Mouse (Mus musculus) adipocyte (in vitro differentiated cells): Measurements from ENCODE around the gene Igsf21.

Source experiments
- DNase-seq: peaks from one replicate; pipeline ENCODE4 v3.0.0-alpha.2; 2016; ENCODE audit warnings: low spot score

The Igsf21 gene

DNA sequence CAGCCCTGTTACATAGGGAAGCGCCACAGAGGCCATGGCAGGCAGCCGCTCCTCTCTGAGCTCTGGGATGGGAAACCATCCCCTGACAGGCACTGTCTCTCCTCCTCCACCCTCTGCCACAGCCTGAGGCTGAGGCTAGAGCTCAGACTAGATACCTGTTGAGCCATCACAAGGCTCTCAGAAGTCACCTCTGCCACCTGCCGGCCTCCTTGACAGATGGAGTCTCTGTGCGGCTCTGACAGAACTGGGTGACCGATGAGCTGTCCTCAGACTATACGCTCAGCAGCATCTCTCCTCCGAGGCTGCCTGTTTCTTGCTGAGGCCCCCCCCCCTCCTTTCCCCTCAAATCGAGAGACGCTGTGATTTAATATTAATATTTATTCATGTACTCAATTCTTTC is 49.9 kb downstream of the Igsf21 start:
- DNase-seq = no peak

DNA sequence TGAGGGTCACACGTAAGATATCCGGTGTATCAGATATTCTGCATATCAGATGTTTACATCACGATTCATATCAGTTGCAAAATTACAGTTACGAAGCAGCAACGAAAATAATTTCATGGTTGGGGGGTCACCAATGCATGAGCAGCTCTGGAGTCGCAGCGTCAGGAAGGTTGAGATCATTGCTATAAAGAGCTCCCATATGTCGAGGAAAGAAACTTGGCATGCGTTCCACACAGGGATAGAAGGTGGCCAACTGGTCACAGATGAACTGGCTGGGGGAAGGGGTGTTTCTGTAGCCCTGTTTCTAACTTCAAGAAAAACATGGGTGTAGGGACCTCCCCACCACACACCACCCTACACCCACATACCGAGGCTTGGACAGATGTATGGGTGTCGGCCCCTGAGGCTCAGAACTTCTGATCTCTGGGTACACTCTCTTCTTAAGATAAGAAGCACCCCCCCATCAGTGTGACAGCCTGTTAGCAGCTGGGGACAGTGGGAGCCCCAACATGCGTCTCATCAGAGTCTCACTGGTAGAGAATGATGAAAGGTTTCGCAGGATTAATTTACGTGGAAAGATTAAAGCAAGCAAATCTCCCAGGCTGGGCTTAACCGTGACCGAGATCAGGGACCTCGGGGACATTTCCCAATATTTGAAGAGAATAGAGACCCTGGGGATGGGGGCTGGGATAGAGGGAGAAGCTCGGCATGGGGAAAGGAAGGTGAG is 54.1 kb downstream of the Igsf21 start:
- no peak for DNase-seq

GRCm38 (mm10) chr4:140189601-140190000 is 57.0 kb downstream of the Igsf21 start:
- DNase-seq = no peak

DNA sequence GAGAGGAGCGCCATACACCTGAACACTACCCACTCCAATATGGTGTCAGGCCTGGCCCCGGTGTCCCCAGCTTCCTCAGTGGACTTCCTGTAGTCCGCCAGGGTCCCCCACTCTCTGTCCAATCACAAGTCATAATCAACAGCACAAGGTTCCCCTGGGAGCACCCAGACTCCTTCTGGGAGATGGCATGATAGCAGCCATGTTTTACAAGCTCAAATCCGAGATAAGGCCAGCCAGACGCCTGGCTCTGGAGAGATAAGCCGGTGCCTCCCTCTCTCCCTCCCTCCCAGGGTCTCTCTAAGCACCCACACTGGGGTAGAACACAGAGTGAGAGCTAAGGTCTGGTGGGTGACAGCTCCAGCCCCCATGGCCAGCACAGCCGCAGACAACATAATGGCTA is 58.0 kb downstream of the Igsf21 start:
- no peak for DNase-seq

- DNase-seq = no peak
Observed at GRCm38 (mm10) chr4:140187404-140188145, 59.0 kb downstream of the Igsf21 start.

- DNase-seq = no peak
Observed at GRCm38 (mm10) chr4:140179576-140179975, 67.0 kb downstream of the Igsf21 start.

DNA sequence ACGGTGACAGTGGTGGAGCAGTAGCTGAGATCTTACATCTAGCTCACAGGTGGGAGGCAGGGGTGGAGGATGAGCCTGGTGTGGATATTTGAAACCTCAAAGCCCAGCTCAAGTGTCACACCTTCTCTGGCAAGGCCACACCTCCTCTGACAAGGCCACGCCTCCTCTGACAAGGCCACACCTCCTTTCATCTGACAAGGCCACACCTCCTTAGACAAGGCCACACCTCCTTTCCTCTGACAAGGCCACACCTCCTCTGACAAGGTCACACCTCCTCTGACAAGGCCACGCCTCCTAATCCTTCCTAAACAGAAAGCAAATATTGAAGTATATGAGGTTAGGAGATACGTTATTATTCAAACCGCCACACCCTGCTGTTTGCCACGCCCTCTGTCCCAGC is 69.5 kb downstream of the Igsf21 start:
- DNase-seq = no peak

DNA sequence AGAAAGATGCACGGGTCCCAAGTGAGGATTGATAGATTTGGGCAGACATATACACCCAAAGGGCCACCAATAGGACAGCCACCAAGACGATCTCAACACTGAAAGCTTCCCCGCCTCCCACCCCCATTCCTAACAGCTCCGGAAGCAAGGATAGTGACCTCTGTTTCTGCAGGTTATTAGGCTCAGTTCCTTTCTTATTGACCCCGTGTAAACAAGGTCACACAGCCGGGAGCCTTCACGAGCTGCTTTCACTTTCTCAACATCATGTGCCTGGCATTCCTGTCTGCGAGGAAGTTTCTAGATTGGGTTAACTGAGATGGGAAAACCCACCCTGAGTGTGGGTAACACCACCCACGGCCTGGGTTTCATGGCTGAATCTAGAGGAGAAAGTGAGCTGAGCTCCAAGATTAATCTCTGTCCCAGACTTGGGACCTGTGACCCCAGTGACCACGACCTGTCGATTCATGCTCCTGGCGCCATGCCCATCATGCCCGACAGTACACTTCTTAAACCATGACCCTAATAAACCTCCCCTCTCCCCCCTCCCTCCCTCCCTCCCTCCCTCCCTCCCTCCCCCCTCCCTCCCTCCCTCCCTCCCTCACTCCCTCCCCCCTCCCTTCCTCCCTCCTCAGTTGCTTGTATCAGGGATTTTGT is 72.7 kb downstream of the Igsf21 start:
- DNase-seq = no peak

DNA sequence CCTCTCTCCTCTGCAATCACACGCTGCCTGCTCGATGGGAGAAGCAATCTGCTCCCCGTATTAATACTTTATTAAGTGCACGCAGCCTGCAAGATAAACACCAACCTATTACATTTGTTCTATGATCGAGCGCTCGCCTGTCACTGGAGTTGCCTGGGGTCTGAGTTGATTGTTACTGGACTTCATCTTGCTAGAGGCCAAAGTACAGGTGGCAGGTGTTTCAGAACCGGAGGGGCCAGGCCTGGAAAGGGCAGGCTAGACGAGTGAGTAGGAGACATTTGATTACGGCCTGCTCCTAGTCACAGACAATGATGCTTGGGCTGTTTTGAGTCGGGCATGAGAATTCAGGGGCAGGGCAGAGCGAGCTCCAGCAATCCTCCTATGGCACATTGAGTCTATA is 73.5 kb downstream of the Igsf21 start:
- DNase-seq = no peak

DNA sequence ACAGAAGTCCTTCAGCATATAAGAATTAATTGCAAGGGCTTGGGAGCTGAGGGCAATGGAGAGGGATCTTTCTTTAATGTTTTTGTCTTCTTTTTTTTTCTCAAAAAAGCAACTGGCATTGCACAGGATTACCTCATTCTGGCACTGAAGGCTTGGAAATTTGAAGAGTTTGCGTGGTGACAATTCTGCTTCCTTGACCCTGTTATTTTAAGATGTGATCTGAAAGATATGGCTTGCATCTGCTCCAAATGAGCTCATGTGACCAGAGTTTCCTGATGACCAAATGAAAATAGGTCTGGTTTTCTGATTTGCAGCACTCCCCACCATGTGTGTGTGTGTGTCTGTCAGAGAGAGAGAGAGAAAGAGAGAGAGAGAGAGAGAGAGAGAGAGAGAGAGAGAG is 74.7 kb downstream of the Igsf21 start:
- DNase-seq = no peak

GRCm38 (mm10) chr4:140171189-140171588 is 75.4 kb downstream of the Igsf21 start:
- DNase-seq = no peak

- no peak for DNase-seq
Observed at GRCm38 (mm10) chr4:140165851-140166250, 80.7 kb downstream of the Igsf21 start.

DNA sequence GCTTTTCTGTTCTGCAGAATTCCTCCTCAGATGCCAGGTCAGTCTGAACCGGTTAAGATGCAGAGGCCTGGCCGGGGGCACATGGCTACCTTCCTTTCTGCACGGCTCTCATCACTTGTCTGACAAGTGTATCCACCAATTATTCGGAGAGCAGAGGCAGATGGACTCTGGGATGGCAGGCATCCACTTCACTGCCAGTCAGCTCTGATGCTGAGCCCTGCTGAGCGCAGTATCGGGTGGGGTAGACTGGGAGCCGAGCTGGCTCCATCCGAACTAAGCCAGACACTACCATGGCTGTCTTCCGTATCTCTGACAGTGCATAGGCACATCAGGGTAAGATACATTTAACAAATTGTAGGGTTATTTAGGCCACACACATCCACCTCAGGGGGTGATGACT is 81.9 kb downstream of the Igsf21 start:
- DNase-seq = no peak

GRCm38 (mm10) chr4:140159617-140160016 is 87.0 kb downstream of the Igsf21 start:
- no peak for DNase-seq

GRCm38 (mm10) chr4:140154899-140155463 is 91.6 kb downstream of the Igsf21 start:
- DNase-seq = no peak

DNA sequence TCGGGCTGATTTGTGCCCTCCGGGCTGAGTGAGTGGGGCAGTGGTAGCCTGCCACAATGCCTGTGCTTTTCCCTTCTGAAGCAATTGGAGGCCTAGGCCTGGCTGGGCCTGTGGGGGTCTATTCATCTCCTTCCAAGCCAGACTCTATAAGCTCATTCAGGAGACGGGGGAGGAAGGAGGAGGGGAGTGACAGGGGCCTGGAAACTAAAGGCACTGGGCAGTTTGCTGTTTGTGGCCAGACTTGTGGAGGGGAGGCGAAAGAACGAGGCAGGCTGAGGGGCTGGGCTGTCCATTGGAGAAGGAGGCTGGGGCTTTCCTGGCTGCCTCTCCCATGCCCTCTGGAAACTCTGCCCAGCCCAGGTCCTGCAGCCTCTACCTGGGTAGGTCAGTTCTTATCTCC is 92.1 kb downstream of the Igsf21 start:
- DNase-seq = no peak

DNA sequence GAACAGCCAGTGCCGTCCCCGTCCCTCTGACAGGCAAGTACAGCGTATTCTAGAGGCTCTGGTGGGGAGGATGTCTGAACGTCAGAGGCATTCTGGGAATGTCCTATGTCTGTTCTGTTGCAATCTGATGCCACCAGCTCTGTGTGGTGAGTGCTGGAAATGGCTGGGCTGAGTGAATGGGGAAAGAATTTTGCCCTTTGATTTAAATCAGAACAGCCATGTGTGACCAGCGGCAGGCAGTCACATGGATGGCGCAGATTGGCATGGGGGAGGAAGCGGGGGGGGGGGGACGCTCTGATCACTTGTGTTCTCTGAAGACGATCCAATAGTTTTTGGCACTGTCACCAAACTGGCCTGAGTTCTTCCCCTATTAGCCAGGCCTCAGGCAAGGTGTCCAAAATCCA is 92.9 kb downstream of the Igsf21 start:
- DNase-seq = no peak

DNA sequence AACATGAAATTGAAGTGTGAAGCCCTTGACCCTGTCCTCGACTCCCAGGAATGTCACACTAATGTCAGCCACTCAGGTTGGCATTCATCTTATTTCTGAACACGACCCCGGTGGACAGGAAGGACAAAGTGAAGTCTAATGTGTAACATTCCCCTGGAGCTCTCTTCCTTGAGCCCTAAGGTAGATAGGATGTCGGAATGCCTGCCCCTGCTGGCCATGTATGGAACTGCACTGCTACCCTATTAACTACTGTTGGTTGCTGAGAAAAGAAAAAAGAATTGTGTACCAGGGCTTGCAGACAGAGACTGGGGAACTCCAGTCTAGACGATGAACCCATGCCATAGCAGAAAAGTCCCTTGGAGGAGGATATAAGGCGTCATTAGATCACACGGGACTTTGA is 93.5 kb downstream of the Igsf21 start:
- DNase-seq = peak; percentile 10

GRCm38 (mm10) chr4:140149706-140150105 is 96.9 kb downstream of the Igsf21 start:
- no peak for DNase-seq

GRCm38 (mm10) chr4:140147857-140148695 is 98.5 kb downstream of the Igsf21 start:
- no peak for DNase-seq

DNA sequence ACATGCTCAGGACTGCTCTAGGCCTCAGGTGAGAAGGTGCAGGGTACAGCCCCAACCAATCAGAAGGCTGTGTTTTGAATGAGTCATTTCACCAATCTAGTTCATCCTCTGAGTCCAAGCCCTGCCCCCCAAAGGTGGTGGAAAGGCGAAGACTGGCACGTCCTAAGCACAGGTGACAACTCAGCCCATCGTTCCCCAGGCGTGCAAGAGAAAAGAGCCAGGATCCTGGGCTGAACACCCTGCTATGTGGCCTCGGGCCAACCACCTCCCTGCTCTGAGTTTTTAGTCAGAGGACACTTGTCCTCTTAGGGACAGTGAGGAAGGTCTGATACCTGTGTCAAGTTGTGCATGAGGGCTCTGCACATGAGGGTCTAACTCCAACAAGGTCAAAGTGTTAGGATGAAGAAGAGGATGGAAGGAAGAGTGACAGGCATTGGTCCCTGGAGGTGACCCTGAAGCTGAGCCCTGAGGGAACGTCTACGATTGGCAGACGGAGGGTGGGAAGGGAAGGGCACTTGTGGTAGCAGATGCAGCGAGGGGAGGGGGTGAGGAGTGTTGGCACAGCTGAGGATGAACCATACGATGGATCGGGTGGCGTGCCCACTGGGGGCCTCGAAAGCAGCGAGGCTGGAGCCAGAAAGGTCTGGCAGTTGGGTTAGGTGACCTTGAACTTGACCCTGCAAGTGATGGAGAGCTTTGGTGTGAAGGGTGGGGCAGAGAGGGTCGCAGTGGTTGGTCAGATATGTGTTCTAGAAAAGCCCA is 99.3 kb downstream of the Igsf21 start:
- DNase-seq = no peak
